Comparison of ENCODE assay signal across 19 mouse cellular contexts in the genomic region with DNA sequence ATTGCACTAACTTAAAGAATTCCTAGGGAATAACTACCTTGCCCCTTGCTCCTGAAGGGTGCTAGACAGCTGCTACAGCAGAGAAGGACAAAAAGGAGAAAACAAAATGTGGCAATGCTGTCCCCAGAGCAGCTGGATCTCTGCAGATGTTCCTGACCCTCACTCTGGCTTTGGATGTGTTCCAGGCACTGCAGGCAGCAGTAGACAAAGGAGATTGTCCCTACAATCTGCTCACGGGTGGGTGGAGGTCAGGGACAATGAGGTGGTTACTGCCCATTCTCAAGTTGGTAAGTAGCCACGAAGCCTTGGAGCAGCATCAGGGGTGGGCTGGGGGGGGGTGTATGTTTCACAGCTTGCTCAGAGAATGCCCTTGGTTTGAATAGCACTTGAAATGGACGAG. TPM values are rescaled to one million over a fixed set of nuclear protein-coding genes. Genes with fewer than 3 reads are reported as not detected.
DNase-seq lines count a peak whose midpoint lies in the region; ATAC-seq and TF ChIP-seq lines count a peak whose summit lies in the region.
"Had no signal": no experiment of that assay in that cellular context is flagged by ENCODE, and none has a peak within 500 bp of the region (broad histone marks: within the 10 kb centered on the region; RNA-seq: fewer than 3 reads in every experiment).

No protein-coding gene starts in this region.

- TF ChIP-seq POLR2A in lung, adult 2 months (IDR thresholded peaks at IDR 0.05; ENCODE audit: borderline replicate concordance, extremely low read depth, low read depth, low read length): no peak

- peak; percentile 75 for DNase-seq in lung, embryonic 14.5 days
- DNase-seq in lung, adult 2 months: no peak
- DNase-seq in retina, postnatal 1 day: peak; percentile 80
- no peak for DNase-seq in retina, embryonic 14.5 days (ENCODE audit: low spot score)
- DNase-seq: cerebellum, adult 11-12 months; cerebellum, postnatal 25 days; gastrocnemius, adult 2 months; heart, adult 18-20 months; kidney, adult 11 months; kidney, postnatal 25 days; liver, embryonic 13.5 days; thymus, postnatal 14 days had no signal

- no peak overlapping the region for H3K4me2 ChIP-seq in forebrain, embryonic 16.5 days (ENCODE audit: low read length)
- H3K4me2 ChIP-seq in forebrain, embryonic 12.5 days: no peak overlapping the region
- no peak overlapping the region for H3K4me2 ChIP-seq in lung, embryonic 14.5 days
- H3K4me2 ChIP-seq: heart, embryonic 15.5 days; hindbrain, embryonic 13.5 days; limb, embryonic 12.5 days; liver, embryonic 13.5 days; neural tube, embryonic 12.5 days had no signal

- no peak overlapping the region for H3K9ac ChIP-seq in forebrain, embryonic 16.5 days (replicated peaks; ENCODE audit: low read depth, low read length)
- H3K9ac ChIP-seq in forebrain, embryonic 12.5 days: no peak overlapping the region
- no peak overlapping the region for H3K9ac ChIP-seq in lung, embryonic 14.5 days
- H3K9ac ChIP-seq: heart, embryonic 15.5 days; hindbrain, embryonic 13.5 days; limb, embryonic 12.5 days; liver, embryonic 13.5 days; neural tube, embryonic 12.5 days had no signal

- no peak for TF ChIP-seq CTCF in lung, embryonic 14.5 days (IDR thresholded peaks at IDR 0.05; ENCODE audit: low read depth)
- no peak for TF ChIP-seq CTCF in lung, adult 2 months (IDR thresholded peaks at IDR 0.05; ENCODE audit: insufficient read depth, low read length)

- WGBS in forebrain, embryonic 16.5 days: 16% methylated on average over 3 of the region's 3 CpGs
- 11% methylated on average over 3 of the region's 3 CpGs for WGBS in forebrain, embryonic 12.5 days
- WGBS in lung, embryonic 14.5 days: 28% methylated on average over 3 of the region's 3 CpGs
- WGBS in lung, adult 2 months: 39% methylated on average over 3 of the region's 3 CpGs

- H3K27ac ChIP-seq in forebrain, embryonic 16.5 days (ENCODE audit: low read length): no peak overlapping the region
- H3K27ac ChIP-seq in forebrain, embryonic 12.5 days: no peak overlapping the region
- H3K27ac ChIP-seq in lung, embryonic 14.5 days (ENCODE audit: low read depth): peak overlapping the region; percentile 20; the same call in 1 of the 2 replicates
- H3K27ac ChIP-seq: gastrocnemius, adult 2 months; heart, embryonic 15.5 days; hindbrain, embryonic 13.5 days; limb, embryonic 12.5 days; liver, embryonic 13.5 days; neural tube, embryonic 12.5 days had no signal

- H3K27me3 ChIP-seq in forebrain, embryonic 16.5 days (replicated peaks; ENCODE audit: control insufficient read depth, insufficient read depth, low read length): no peaks in the 10 kb centered on the region
- no peaks in the 10 kb centered on the region for H3K27me3 ChIP-seq in forebrain, embryonic 12.5 days
- no peaks in the 10 kb centered on the region for H3K27me3 ChIP-seq in lung, embryonic 14.5 days (ENCODE audit: insufficient read depth, low read length)
- H3K27me3 ChIP-seq: hindbrain, embryonic 13.5 days; limb, embryonic 12.5 days; liver, embryonic 13.5 days; neural tube, embryonic 12.5 days had no signal

- H3K9me3 ChIP-seq in forebrain, embryonic 16.5 days (ENCODE audit: control insufficient read depth, low read length): no peaks in the 10 kb centered on the region
- H3K9me3 ChIP-seq in forebrain, embryonic 12.5 days: no peaks in the 10 kb centered on the region
- H3K9me3 ChIP-seq in lung, embryonic 14.5 days (ENCODE audit: low read depth, low read length): no peaks in the 10 kb centered on the region
- H3K9me3 ChIP-seq: heart, embryonic 15.5 days; hindbrain, embryonic 13.5 days; limb, embryonic 12.5 days; liver, embryonic 13.5 days; neural tube, embryonic 12.5 days had no signal

- no peaks in the 10 kb centered on the region for H3K36me3 ChIP-seq in forebrain, embryonic 16.5 days (ENCODE audit: control insufficient read depth, insufficient read depth)
- no peaks in the 10 kb centered on the region for H3K36me3 ChIP-seq in forebrain, embryonic 12.5 days (replicated peaks)
- H3K36me3 ChIP-seq in lung, embryonic 14.5 days (ENCODE audit: insufficient read depth): 0 out of 2 replicates have a peak, but pooled peaks cover 5% of the 10 kb centered on the region
- H3K36me3 ChIP-seq: heart, embryonic 15.5 days; hindbrain, embryonic 13.5 days; liver, embryonic 13.5 days; neural tube, embryonic 12.5 days had no signal

- 0 out of 2 replicates have a peak, but pooled peaks have one; percentile 22 for ATAC-seq in forebrain, embryonic 16.5 days
- no peak for ATAC-seq in forebrain, embryonic 12.5 days (ENCODE audit: low FRiP score)
- ATAC-seq in lung, embryonic 14.5 days (ENCODE audit: insufficient read depth): peak; percentile 45; the same call in 1 of the 2 replicates
- no peak for ATAC-seq in inflammation-experienced regulatory T-cells, adult 6 months

- 0 out of 2 replicates have a peak, but pooled peaks cover 3% of the 10 kb centered on the region for H3K4me1 ChIP-seq in forebrain, embryonic 16.5 days (replicated peaks; ENCODE audit: control insufficient read depth, insufficient read depth, low read length)
- peaks cover 11% of the 10 kb centered on the region for H3K4me1 ChIP-seq in forebrain, embryonic 12.5 days
- H3K4me1 ChIP-seq in lung, embryonic 14.5 days (ENCODE audit: insufficient read depth): peaks cover 15% of the 10 kb centered on the region
- no peaks in the 10 kb centered on the region for H3K4me1 ChIP-seq in lung, adult 2 months (ENCODE audit: control insufficient read depth, insufficient read depth, low read length)
- H3K4me1 ChIP-seq: heart, embryonic 15.5 days; limb, embryonic 12.5 days; liver, embryonic 13.5 days; neural tube, embryonic 12.5 days had no signal

- no peak overlapping the region for H3K4me3 ChIP-seq in forebrain, embryonic 16.5 days (replicated peaks; ENCODE audit: low read length)
- no peak overlapping the region for H3K4me3 ChIP-seq in forebrain, embryonic 12.5 days (replicated peaks)
- H3K4me3 ChIP-seq in lung, embryonic 14.5 days (ENCODE audit: low read depth, low read length): no peak overlapping the region
- no peak overlapping the region for H3K4me3 ChIP-seq in lung, adult 2 months (replicated peaks; ENCODE audit: extremely low read depth, low read depth, low read length)
- H3K4me3 ChIP-seq: gastrocnemius, adult 2 months; heart, embryonic 15.5 days; hindbrain, embryonic 13.5 days; limb, embryonic 12.5 days; liver, embryonic 13.5 days; neural tube, embryonic 12.5 days had no signal

RNA-seq across cellular contexts. Expression of a gene that starts 43.1 kb away (rescaled TPM):
- polyA plus RNA-seq in forebrain, embryonic 16.5 days (2015; fragmentation: Nextera tagmentation; extraction: Ambion mirVana): 44.1 and 67.1 TPM in 2 replicates
- 9.7 and 11.8 TPM in 2 replicates for polyA plus RNA-seq in forebrain, embryonic 12.5 days (2016; fragmentation: Nextera tagmentation; extraction: Ambion mirVana)
- polyA plus RNA-seq in lung, embryonic 14.5 days (2014; fragmentation: Nextera tagmentation; extraction: Ambion mirVana): 35.5 and 36.4 TPM in 2 replicates
- polyA plus RNA-seq in lung, adult 2 months (2012; rRNA removed): 6.6 and 7.3 TPM in 2 replicates
- polyA plus RNA-seq in inflammation-experienced regulatory T-cells, adult 6 months (2017; shearing (Covaris generic)): 1 to 10 TPM in 1 of 3 experiments, under 1 TPM in 2; 0.25 to 1.3 (median 0.41) TPM

Comparison
In these comparisons a context has a peak if more than half of its experiments do, and no peak if none do; other contexts are left out.
1. ATAC-seq: peak in forebrain, embryonic 16.5 days (single experiment) and lung, embryonic 14.5 days (single experiment); none in forebrain, embryonic 12.5 days (single experiment) and inflammation-experienced regulatory T-cells, adult 6 months (single experiment).
2. DNase-seq: peak in lung, embryonic 14.5 days (single experiment) and retina, postnatal 1 day (single experiment); none in lung, adult 2 months (single experiment) and retina, embryonic 14.5 days (single experiment).